Mouse (Mus musculus) lung, adult 2 months (tissue): ENCODE results near the gene Shank2.

Experiments used
- CTCF ChIP-seq: fragments of 200-500 bp; IDR thresholded peaks from 2 replicates; pipeline ENCODE4 v1.5.1; 2011; ENCODE audit warnings: mild to moderate bottlenecking, low read length, control low read depth; ENCODE audit not compliant: insufficient read depth
- POLR2A ChIP-seq: fragments of 200-500 bp; IDR thresholded peaks from 2 replicates; pipeline ENCODE4 v1.6.1; 2011; ENCODE audit warnings: low read depth, mild to moderate bottlenecking, control low read depth, low read length, borderline replicate concordance; ENCODE audit errors: extremely low read depth

DNA sequence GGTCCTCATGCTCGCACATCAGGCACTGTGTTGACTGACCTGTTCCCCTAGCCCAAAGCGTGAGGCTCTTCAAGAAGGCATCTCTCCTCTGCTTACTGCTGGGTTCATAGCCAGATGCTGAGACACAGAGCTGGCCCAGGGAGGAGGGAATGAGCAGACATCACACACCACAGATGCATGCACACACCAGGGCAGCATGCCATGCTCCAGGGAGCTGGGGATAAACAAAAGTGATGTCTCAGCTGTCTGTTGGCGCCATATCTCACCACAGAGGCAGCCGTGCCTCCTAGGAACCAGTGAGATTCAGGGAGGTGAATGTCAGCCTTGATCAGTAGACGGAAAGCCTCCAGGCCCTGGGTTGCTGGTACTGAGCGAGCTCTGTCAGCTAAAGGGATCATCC is 242.5 kb downstream of the Shank2 start:
- TF ChIP-seq CTCF (no peak), POLR2A (no peak)
